Mouse (Mus musculus) forebrain, embryonic 16.5 days (tissue): ENCODE data around the gene Smo. TPM values are rescaled to one million over a fixed set of nuclear protein-coding genes. Genes with fewer than 3 reads are reported as not detected.

Experiments used
- ATAC-seq: fragments of 200-750 bp; cut with Nextera tagmentation; 2 replicates; pipeline ENCODE4 v1.8.0; 2017; ENCODE audit warnings: mild to moderate bottlenecking, moderate library complexity
- H3K27ac ChIP-seq: fragments of 300-500 bp; sonication (generic); 2 replicates; pipeline ENCODE4 v1.5.1; 2014; ENCODE audit warnings: low read length, control low read depth
- H3K27me3 ChIP-seq: fragments of 300-500 bp; sonication (generic); replicated peaks from 2 replicates; pipeline ENCODE4 v1.6.1; 2014; ENCODE audit warnings: low read length; ENCODE audit not compliant: control insufficient read depth, insufficient read depth
- H3K36me3 ChIP-seq: fragments of 300-500 bp; sonication (generic); 2 replicates; pipeline ENCODE4 v1.6.1; 2014; ENCODE audit not compliant: control insufficient read depth, insufficient read depth
- H3K4me1 ChIP-seq: fragments of 300-500 bp; sonication (generic); replicated peaks from 2 replicates; pipeline ENCODE4 v1.6.1; 2014; ENCODE audit warnings: low read length; ENCODE audit not compliant: control insufficient read depth, insufficient read depth
- H3K4me2 ChIP-seq: fragments of 300-500 bp; sonication (generic); 2 replicates; pipeline ENCODE4 v1.6.1; 2014; ENCODE audit warnings: mild to moderate bottlenecking, low read length, control low read depth
- H3K4me3 ChIP-seq: fragments of 300-500 bp; sonication (generic); replicated peaks from 2 replicates; pipeline ENCODE4 v1.5.1; 2014; ENCODE audit warnings: mild to moderate bottlenecking, low read length, control low read depth
- H3K9ac ChIP-seq: fragments of 300-500 bp; sonication (generic); replicated peaks from 2 replicates; pipeline ENCODE4 v1.6.1; 2014; ENCODE audit warnings: low read depth, low read length, control low read depth
- H3K9me3 ChIP-seq: fragments of 300-500 bp; sonication (generic); 2 replicates; pipeline ENCODE4 v1.6.1; 2016; ENCODE audit warnings: low read length; ENCODE audit not compliant: control insufficient read depth
- WGBS: fragments of 180-500 bp; shearing (Covaris S2); extraction: QIAGEN DNeasy Blood & Tissue Kit; methylation state at CpG from one replicate; pipeline ENCODE4 v1.1.7; 2014; 5-methylcytosine and 5-hydroxymethylcytosine counted together
- polyA plus RNA-seq: library from polyadenylated mRNA; unstranded; fragments of >200 nt; fragmentation: Nextera tagmentation; extraction: Ambion mirVana; gene quantifications from 2 replicates; pipeline ENCODE4 v1.2.1, GENCODE M21; 2015

Gene Smo
- polyA plus RNA-seq = 11.5 and 11.7 TPM in 2 replicates

- H3K27me3 ChIP-seq = no peaks in the 10 kb centered on the region
- H3K4me1 ChIP-seq = peaks cover 18% of the 10 kb centered on the region
- H3K4me3 ChIP-seq = peak within 1 kb of the TSS; percentile 77
- no peaks in the 10 kb centered on the region for H3K36me3 ChIP-seq
- 0% methylated on average over 18 of the region's 30 CpGs for WGBS
- peak within 1 kb of the TSS; percentile 75 for H3K27ac ChIP-seq
- H3K4me2 ChIP-seq = peak within 1 kb of the TSS; percentile 93
- ATAC-seq = peak; percentile 97
- no peaks in the 10 kb centered on the region for H3K9me3 ChIP-seq
- peak within 1 kb of the TSS; percentile 93 for H3K9ac ChIP-seq
Observed at GRCm38 (mm10) chr6:29735336-29735688, at the start of gene Smo. Smo (plus strand) TSS chr6:29735503.

DNA sequence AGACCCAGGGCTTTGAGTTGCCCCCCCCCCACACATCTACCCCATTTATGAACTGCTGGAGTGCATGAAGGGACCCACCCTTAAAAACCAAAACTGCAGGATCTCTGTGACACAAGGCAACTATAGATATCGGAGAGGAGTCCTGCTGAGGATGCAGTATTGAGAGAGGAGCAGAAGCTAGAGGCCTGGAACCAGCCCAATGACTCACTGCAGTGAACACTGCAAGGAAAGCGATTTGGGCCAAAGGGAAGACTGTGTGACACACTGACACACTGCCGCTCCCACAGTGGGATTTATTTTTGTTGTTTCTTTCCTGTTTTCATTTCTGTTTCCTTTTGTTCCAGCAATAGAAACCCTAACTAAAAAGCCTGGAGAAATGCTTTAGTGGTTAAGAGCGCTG lies 49.4 kb upstream of the Smo start:
- Histone ChIP-seq H3K36me3 (no peaks in the 10 kb centered on the region), H3K4me2 (no peak overlapping the region), H3K27me3 (no peaks in the 10 kb centered on the region), H3K27ac (no peak overlapping the region), H3K9ac (no peak overlapping the region), H3K9me3 (no peaks in the 10 kb centered on the region), H3K4me1 (no peaks in the 10 kb centered on the region), H3K4me3 (no peak overlapping the region)
- WGBS = 83% methylated on average over 4 of the region's 4 CpGs
- ATAC-seq = no peak

- no peak for ATAC-seq
- H3K4me1 ChIP-seq = peaks cover 4% of the 10 kb centered on the region
- no peaks in the 10 kb centered on the region for H3K9me3 ChIP-seq
- H3K9ac ChIP-seq = no peak overlapping the region
- peaks cover 5% of the 10 kb centered on the region for H3K27me3 ChIP-seq
- WGBS = 73% methylated on average over 8 of the region's 8 CpGs
- H3K27ac ChIP-seq = no peak overlapping the region
- H3K4me2 ChIP-seq = no peak overlapping the region
- no peak overlapping the region for H3K4me3 ChIP-seq
- no peaks in the 10 kb centered on the region for H3K36me3 ChIP-seq
Observed at GRCm38 (mm10) chr6:29689458-29689857, 45.8 kb upstream of the Smo start.

- H3K27me3 ChIP-seq = peaks cover 5% of the 10 kb centered on the region
- peak within 1 kb of the TSS; percentile 99 for H3K4me2 ChIP-seq
- no peak within 1 kb of the TSS for H3K27ac ChIP-seq
- peak within 1 kb of the TSS; percentile 83 for H3K4me3 ChIP-seq
- 0% methylated on average over 26 of the region's 41 CpGs for WGBS
- H3K36me3 ChIP-seq = no peaks in the 10 kb centered on the region
- ATAC-seq = peak; percentile 99
- H3K4me1 ChIP-seq = peaks cover 9% of the 10 kb centered on the region
- peak within 1 kb of the TSS; percentile 78 for H3K9ac ChIP-seq
- no peaks in the 10 kb centered on the region for H3K9me3 ChIP-seq
Observed at GRCm38 (mm10) chr6:29693953-29694352, 41.4 kb upstream of the Smo start, which contains the start of gene Tspan33. Tspan33 (plus strand) TSS chr6:29694222.

GRCm38 (mm10) chr6:29694375-29695289 lies 40.7 kb upstream of the Smo start:
- Histone ChIP-seq H3K27ac (no peak overlapping the region), H3K4me1 (peaks cover 9% of the 10 kb centered on the region), H3K9me3 (no peaks in the 10 kb centered on the region), H3K4me3 (peak overlapping the region; percentile 83), H3K36me3 (no peaks in the 10 kb centered on the region), H3K27me3 (peaks cover 5% of the 10 kb centered on the region), H3K4me2 (peak overlapping the region; percentile 99), H3K9ac (peak overlapping the region; percentile 78)
- peak; percentile 36 for ATAC-seq
- WGBS = 3% methylated on average over 30 of the region's 35 CpGs

DNA sequence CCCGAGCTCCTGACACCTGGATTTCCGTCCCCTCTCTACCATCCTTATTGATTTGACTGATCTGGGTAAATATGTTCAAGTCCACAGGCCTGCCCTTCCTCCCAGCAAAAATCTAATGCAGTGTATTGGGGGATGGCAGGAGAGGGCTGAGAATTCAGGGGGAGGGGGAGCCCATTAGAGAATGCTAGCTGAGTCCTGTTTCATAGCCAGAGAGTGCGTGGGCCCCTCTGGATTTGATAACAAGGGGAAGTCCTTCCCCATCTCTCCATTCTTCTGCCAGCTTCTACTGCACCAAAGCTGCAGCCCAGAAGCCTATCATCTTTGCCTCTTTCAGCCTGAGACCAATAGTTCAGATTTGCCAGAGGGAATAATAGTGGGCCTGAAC lies 40.0 kb upstream of the Smo start:
- Histone ChIP-seq H3K4me2 (no peak overlapping the region), H3K9ac (no peak overlapping the region), H3K27ac (no peak overlapping the region), H3K4me3 (no peak overlapping the region), H3K4me1 (peaks cover 9% of the 10 kb centered on the region), H3K36me3 (no peaks in the 10 kb centered on the region), H3K27me3 (peaks cover 5% of the 10 kb centered on the region), H3K9me3 (no peaks in the 10 kb centered on the region)
- no peak for ATAC-seq
- 46% methylated on average over 3 of the region's 3 CpGs for WGBS

GRCm38 (mm10) chr6:29695975-29696374 lies 39.3 kb upstream of the Smo start:
- 61% methylated on average over 7 of the region's 7 CpGs for WGBS

DNA sequence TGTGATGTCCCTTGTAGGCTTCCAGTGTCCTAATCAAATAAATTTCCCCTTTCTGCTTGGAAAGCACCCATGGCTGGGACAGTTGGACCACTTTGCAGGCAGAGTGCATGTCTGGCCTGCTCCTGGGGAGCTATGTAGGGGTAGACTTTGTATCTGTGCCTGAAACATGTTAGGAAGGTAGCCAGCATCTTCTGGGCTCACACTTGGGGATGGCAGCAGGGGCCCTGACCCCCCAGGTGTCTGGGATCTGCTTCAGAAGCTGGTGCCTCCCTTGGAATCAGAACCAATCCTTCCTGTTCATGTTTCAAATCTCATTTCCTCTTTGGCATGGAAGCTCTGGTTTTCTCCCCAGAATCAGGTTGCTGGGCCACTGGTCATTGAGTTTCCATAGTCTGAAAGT lies 38.2 kb upstream of the Smo start:
- no peaks in the 10 kb centered on the region for H3K36me3 ChIP-seq
- H3K27ac ChIP-seq = no peak overlapping the region
- ATAC-seq = no peak
- no peak overlapping the region for H3K9ac ChIP-seq
- H3K4me2 ChIP-seq = no peak overlapping the region
- H3K4me1 ChIP-seq = peaks cover 9% of the 10 kb centered on the region
- peaks cover 5% of the 10 kb centered on the region for H3K27me3 ChIP-seq
- H3K4me3 ChIP-seq = no peak overlapping the region
- H3K9me3 ChIP-seq = no peaks in the 10 kb centered on the region

More at GRCm38 (mm10) chr6:29695975-29696374, 39.3 kb upstream of the Smo start:
- no peaks in the 10 kb centered on the region for H3K36me3 ChIP-seq
- peaks cover 5% of the 10 kb centered on the region for H3K27me3 ChIP-seq
- peaks cover 9% of the 10 kb centered on the region for H3K4me1 ChIP-seq
- no peaks in the 10 kb centered on the region for H3K9me3 ChIP-seq
- ATAC-seq = no peak
- H3K4me2 ChIP-seq = no peak overlapping the region
- H3K4me3 ChIP-seq = no peak overlapping the region
- no peak overlapping the region for H3K27ac ChIP-seq
- no peak overlapping the region for H3K9ac ChIP-seq

DNA sequence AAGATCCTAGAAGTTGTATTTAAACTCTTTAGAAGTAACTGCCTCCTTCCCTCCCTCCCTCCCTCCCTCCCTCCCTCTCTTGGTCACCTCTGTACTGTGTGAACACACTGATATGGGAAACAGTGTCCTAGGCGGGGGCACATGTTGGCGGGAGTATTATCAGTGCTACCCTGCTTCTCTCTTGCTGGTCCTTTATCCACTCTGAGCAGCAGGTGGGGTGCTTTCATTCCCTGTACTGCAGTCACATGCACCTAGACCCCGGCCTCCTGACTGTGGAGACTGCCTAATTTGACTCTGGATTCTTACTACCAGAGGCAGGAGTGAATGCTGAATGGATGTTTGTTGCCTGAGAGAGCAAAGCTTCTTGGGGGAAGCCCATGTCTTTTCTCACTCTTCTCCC lies 37.8 kb upstream of the Smo start:
- H3K4me1 ChIP-seq = peaks cover 9% of the 10 kb centered on the region
- H3K9ac ChIP-seq = no peak overlapping the region
- no peak for ATAC-seq
- H3K4me3 ChIP-seq = no peak overlapping the region
- H3K9me3 ChIP-seq = no peaks in the 10 kb centered on the region
- 32% methylated on average over 3 of the region's 3 CpGs for WGBS
- peaks cover 5% of the 10 kb centered on the region for H3K27me3 ChIP-seq
- no peak overlapping the region for H3K27ac ChIP-seq
- no peaks in the 10 kb centered on the region for H3K36me3 ChIP-seq
- H3K4me2 ChIP-seq = no peak overlapping the region
